Mouse (Mus musculus): ENCODE measurements around the gene Dip2b. TPM values are rescaled to one million over a fixed set of nuclear protein-coding genes. Genes with fewer than 3 reads are reported as not detected.
A peak's percentile ranks its signal among the peaks of the same experiment; 100 is the strongest.

The Dip2b gene
- total RNA-seq, 2 experiments from 2014 or later: 50.5 to 50.8 TPM

DNA sequence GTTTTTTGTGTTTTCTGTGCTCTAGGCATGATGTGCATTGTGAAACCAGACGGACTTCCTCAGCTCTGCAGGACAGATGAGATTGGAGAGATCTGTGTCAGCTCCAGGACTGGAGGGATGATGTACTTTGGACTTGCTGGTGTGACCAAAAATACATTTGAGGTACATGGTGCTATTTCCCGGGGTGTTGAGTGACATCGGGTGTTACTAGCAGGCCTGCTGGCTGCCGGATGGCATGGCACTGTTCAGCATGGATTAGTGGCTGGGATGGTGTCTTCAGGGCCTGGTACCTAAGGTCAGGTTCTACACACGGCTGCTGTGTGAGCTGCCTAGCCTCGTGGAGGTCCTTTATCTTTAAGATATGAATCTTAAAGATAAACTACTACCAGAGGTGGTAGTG lies 136.7 kb downstream of the Dip2b start:
- no peak for DNase-seq (ENCODE audit: low spot score in 2 of 2)

DNA sequence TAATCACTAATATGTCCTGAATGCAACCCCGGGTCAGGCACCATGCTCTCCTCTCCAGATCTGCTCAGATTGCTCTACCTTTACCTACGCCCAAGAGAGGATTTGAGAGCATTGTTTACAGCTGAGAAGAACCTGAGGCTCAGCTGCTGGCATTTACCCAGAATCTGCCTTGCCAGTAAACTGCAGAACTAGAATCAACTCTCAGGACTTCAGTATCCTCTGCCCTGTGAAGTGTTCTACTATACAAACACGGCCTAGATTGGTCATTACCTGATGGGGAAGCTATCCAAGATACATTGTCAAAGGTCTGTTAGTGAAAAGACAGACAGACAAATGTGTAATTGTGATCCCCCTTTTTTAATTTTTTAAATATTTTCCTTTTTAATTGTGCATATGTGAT lies 138.7 kb downstream of the Dip2b start:
- no peak for DNase-seq (ENCODE audit: low spot score in 2 of 2)

DNA sequence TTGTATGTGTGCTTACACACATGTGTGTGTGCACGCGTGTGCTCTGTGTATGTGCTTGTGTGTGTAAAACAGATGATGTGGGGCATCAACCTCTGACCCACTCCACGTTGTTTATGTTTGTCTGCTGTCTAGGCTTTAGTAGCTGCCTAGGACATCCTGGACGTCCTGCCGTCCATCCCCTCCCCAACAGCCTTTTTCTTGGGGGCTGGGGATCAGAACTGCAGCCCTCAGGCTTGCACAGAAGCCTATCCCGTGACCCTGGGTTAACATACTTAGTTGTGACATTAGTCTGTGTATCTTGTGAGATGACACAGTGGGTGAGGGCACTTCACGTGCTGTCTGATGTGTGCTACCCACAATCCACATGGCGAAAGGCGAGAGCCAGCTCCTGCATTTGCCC lies 139.1 kb downstream of the Dip2b start:
- DNase-seq (ENCODE audit: low spot score in 2 of 2): no peak

DNA sequence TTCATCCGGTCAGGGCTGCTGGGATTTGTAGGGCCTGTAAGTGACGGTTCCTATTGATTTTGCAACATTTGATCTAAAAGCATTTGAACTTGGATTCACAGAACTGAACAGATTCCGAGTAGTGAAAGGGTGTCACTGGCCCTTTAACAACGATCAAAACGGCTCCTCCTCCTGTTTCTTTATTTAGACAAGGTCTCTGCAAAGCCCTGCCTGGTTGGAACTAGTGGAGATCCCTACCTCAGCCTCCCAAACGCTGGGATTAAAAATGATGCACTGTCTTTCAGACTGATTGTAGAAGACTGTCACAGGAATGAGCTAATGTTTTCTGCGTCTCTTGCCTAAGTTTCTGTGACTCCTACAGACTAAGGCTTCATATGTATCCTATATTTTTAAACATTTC lies 140.0 kb downstream of the Dip2b start:
- DNase-seq (ENCODE audit: low spot score in 2 of 2): no peak

DNA sequence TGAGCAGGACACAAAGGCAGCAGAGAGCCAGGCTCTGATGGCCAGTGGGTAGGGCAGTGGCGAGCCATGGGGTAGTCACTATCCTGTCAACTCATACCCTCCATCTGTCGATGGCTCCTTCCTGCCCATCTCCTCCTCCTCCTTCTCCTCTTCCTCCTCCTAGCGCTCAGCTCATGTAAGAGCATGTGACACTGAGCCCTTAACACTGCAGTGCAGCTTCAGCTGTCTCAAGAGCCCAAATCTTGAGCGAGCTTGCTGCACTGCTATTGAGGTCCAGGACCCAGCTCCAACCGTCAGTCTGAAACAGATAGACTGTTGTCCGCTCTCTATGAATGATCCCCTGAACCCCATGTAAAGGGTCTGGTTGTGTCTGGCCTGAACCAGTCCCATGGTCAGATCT lies 141.2 kb downstream of the Dip2b start:
- no peak for DNase-seq (ENCODE audit: low spot score in 2 of 2)

DNA sequence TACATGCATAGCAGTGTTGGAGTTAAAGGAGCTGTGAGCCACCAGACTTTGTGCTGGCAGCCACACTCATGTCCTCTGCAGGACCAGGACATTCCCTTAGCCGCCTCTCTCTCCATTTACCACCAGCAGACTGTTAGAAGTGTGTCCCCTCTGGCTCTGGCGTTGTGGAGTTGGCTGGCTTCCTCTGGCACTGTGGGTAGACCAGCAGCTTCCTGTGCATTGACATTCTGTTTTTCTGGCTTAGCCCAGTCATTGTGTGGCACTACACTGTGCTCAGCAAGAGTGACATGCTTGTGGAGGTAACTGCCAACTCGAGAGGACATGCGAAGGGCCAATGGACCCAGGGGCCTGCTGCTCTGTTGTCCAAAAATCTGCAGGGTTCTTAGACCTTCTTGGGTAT lies 141.8 kb downstream of the Dip2b start:
- peak in 1 of 2 experiments; percentile 48 for DNase-seq (ENCODE audit: low spot score in 2 of 2)

DNA sequence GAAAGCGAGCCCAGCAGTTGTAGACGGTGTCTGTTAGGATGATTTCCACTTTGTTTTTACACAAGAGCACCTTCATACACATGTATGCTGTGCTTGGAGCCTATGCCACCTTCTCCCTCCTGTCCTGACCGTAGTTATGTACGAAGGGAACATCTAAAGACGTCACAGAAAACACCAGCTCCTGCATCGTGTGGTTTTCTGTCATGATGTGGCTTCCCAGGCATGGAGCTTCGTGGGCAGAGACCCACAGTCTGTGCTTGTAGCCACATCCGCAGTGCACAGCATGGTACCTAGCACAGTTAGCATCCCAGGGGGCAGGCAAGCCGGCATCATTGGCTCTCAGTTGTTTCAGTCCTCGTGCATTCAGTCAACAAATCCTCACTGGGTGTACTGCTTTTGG lies 143.4 kb downstream of the Dip2b start:
- no peak for DNase-seq (ENCODE audit: low spot score in 2 of 2)

DNA sequence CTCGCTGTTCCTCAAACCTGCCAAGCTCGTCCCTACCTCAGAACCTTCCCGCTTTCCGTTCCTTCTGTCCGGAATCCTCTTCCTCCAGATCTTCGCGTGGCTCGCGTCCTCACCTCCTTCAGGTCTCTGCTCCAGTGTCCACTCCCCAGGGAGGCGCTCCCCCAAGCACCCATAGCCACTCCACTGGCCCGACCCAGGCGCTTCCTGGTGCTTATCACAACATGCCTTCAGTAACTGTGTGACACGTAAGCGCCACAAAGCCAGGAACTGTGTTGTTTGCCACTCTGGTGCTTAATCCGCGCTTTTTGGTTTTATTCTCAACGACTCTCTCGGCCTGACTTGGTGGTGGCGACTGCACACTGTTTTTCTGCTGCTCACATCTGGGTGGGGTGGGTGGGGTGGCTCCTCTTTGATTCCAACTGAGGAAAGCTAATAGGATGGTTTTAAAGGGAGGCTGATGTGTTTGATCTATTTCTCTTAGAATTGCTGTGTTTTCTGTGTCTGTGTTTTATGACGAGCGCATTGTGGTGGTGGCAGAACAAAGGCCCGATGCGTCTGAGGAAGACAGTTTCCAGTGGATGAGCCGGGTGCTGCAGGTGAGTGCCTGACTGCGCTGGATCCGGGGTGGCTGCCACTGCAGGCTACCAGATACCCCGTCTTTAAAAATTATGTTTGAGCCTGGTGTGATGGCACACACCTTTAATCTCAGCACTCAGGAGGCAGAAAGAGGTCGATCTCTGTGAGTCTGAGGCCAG lies 144.2 kb downstream of the Dip2b start:
- DNase-seq (ENCODE audit: low spot score in 2 of 2): no peak

DNA sequence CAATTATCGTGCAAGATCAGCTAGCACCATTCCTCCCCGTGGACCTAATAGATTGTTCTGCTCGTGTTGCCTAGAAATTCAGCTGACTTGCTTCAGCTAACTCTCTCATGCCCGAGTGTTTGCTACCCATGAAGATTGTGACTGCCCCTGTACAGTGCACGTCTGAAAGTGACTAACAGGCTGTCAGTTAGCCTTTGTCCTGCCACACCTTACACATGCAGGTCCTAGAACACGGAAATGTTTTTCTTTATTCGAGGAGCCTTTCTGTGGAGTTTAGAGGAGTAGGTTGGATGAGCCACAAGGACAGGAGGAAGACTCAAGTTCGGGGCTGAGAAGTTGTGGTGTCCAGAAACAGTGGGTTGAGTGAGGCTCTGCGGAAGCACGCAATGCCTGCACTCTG lies 145.0 kb downstream of the Dip2b start:
- DNase-seq (ENCODE audit: low spot score in 2 of 2): no peak

DNA sequence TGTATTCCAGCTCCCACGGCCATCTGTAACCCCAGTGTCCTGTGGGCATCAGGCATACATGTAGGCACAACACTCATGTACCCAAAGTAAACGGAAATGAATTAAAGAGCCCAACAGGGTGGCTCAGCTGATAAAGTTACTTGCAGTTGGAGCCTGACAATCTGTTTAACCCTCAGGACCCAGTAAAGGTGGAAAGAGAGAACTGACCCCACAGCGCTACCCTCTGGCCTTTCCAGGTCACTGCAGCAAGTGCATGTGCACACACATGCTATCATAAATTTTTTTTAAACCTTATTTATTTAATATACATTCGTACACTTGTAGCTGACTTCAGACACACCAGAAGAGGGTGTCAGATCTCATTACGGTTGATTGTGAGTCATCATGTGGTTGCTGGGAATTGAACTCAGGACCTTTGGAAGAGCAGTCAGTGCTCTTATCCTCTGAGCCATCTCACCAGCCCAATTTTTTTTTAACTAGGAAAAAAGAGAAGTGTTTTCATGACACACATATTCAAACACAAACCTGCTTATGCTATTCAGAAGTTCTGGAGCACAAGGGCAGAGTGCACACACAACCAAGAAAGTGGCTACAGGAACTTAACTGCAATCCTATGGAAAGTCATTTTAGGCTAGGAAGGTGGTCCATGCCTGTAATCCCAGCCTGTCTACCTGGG lies 146.5 kb downstream of the Dip2b start:
- DNase-seq (ENCODE audit: low spot score in 2 of 2): no peak

DNA sequence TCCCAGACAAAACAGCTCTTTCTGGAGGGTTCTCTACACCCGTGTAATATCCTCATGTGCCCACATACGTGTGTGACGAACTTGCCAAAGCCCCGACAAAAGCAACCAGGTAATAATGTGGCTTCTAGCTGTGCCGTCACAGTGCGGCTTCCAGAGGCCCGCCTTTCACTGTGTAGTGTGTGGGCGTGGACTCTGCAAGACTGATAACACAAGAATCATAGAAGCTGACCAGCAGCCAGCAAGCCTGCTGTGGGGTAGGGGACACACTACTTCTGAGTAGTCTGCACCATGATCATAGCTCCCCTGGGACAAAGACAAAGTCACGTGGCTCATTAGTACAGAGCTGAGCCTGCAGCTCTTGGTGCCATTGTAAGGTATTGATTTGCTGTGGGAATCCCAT lies 147.8 kb downstream of the Dip2b start:
- no peak for DNase-seq (ENCODE audit: low spot score in 2 of 2)

DNA sequence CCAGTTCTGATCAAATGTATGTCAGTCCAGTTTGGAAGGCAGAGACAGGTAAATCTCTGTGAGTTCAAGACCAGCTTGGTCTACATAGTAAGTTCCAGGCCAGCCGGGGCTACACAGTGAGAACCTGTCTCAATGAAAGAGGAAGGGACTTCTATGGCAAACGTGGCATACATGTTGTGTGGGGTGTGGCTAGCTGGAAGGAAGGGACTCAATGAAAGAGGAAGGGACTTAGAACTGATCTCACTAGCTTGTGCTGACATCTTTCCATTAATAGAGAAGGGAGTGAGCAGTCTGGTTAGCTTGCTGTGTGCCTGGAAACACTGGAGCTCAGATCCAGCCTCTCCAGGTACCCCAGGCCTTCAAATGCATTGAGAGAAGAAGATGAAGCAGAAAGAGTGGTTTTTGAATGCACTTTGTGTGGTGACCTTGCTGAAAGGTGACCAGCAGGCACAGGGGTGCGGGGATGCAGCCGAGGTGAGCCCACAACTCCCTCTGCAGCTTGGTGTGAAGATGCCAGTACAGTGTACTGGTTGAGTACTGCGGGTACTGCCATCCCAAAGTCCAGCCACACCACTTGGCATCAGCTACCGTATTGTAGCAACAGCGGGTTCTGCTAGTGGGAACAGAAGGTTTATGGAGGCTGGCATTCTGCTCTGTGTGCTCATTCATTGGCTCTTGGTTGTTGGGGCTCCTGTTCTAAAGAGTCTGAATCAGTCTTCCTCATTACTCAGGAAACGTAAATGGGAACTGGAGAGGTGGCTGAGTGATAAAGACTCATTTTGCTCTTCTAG lies 148.6 kb downstream of the Dip2b start:
- DNase-seq (ENCODE audit: low spot score in 2 of 2): peak; percentile 30 to 46

DNA sequence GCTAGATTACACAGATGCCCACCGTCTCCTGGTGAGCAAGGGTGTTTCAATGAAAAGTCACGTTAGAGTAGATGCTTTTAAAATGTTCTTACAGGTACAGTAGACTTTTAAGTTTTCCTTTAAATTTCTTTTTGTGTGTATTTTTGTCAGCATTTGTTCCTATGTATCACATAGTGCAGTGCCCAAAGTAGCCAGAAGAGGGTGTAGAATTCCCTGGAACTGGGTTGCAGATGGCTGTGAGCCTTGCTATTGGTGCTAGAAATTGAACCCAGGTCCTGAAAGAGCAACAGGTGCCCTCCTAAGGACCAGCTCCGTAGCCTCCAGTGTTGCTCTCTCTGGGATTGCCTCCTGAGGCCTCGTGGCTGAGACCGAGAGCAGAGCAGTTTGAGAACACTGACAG lies 150.1 kb downstream of the Dip2b start:
- no peak for DNase-seq (ENCODE audit: low spot score in 2 of 2)

DNA sequence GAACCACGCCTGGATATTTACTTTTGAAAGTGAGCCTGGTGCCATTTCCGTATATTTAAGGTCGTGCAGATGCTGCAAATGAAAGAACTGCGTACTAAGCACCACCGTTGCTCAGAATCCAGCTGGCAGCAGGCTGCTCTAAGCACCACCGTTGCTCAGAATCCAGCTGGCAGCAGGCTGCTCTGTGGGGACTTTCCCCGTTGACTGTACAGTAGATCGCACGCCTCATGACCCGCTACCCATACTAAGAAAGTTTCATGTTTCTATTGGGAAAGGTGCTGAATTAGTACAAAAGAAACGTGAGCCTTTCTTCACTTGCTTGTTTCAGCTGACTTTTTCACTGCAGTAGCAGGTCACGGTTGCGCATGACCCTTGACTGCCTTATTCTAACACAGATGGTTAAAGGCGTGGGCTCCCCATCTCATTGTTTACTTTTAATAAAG lies 150.5 kb downstream of the Dip2b start:
- no peak for DNase-seq (ENCODE audit: low spot score in 2 of 2)

DNA sequence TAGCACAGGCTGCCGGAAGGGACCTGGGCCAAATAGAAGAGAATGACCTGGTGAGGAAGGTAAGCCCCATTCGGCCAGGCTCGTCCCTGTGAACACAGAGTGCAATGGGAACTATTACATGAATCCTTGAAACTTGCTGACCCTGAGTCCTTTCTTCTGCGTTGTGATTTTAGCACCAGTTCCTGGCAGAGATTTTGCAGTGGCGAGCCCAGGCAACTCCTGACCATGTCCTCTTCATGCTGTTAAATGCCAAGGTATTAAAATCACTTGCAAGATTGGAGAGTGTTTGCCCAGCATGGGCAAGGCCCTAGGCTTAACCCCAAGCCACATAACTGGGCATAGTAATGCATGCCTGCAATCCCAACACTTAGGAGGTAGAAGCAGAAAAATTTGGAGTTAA lies 151.6 kb downstream of the Dip2b start:
- DNase-seq (ENCODE audit: low spot score in 2 of 2): no peak

DNA sequence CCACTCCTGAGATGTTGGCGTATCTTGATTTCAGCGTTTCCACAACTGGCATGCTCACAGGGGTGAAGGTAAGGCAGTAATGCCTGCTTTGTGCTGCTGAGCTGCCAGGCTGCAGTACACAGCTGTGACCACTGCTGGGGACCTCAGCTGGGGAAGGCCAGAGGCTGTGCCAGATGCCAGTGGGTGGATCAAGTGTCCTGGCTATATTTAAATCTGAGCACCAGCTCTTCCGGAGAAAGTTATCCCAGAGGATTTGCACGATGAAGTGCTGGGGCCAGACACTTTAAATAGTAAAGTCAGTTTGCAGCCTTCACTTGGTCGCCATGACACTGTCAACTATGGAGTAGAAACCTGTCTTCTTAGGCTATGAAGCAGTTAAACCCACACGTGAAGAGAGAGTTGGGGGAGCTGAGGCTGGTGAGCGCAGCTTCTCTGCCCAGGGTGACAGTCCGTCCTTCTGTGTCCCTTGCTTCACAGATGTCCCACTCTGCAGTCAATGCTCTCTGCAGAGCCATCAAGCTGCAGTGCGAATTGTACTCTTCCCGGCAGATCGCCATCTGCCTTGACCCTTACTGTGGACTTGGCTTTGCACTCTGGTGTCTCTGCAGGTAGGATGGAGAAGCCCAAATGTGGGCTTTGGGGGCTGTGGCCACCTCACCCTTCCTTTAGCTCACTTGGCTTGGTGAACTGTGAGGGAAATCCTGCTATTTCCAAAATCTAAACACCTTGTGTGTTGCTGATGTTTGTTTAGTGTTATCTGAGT lies 160.7 kb downstream of the Dip2b start:
- DNase-seq (ENCODE audit: low spot score in 2 of 2): no peak

DNA sequence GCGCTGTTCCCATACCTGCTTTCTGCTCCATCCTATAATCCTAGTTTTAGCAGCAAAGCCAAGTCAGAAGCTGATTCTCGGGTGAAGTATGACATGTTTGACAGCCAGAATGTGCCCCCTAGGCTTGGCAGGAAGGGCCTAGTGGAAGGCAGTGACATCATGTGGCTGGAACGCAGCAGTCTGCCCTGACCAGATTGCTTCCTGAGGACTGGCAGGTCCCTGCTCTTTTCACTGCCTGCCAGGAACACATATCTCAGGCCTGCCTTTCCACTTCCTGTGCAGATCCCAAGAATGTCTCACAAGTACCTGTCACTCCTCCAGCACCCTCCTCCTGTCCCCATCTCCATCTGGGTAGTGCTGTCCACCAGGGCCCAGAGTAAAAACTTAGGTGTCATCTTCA lies 161.3 kb downstream of the Dip2b start:
- DNase-seq (ENCODE audit: low spot score in 2 of 2): no peak

DNA sequence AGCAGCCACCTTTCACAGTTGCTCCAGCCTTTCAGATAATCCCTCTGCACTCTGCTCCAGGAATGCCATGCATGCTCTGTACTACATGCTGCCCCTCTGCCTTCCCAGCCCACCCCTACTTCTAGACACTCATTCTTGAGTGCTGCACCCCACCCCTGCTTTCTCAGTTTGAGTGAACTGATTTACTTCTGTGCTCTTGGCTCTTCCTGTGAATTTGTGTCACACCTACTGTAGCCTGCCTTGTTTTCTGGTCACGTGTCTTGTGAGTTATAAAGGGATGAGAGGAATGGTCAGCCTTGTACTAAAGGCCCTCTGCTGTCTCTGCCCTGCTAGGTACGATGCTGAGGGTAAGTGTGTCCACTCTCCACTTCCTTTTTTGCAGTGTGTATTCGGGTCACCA lies 163.3 kb downstream of the Dip2b start:
- no peak for DNase-seq (ENCODE audit: low spot score in 2 of 2)

DNA sequence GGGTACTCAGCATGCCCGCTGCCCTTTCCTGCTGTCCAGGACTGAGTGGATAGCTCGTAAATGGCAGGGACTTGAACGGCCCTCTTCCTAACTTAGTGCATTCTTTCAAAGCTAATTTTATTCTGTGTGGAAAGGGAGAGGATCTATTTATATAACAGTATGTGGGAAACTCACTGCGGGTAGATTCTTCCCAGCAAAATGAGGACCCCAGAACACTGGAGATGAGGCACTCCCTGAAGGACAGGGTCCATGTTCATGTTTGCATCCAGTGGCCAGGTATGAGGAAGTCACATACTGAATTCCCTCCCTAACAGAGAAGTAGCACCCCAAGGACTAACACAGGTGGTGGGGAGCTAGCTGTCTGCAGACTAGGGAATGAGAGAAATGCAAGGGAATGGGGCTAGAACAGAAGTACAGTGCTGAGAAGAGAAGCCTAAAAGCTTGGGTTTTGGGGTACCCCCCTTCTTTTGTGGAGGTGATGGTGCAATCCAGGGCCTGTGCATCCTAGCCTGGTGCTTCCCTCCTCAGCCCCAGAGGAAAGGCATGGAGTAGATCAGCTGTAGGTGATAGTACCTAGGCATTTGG lies 164.1 kb downstream of the Dip2b start:
- no peak for DNase-seq (ENCODE audit: low spot score in 2 of 2)

DNA sequence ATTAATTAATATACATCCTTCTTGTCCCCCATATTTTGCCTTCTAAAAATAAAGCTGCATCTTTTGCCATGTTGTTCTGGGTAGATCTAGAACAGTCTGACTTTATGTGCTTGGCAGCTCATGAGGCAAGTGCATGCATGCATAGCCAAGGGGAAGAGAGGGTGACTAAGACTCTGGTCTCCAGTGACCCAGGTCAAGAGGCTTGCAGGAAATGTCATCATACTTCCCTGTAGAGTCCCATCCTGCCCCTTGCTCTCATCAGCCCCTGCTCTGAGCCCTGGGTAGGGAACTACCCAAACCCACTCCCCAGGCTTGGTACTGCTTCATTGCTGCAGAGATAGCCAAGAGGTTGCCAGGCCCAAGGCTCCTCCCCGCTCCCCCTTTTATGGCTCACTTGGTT lies 166.1 kb downstream of the Dip2b start:
- DNase-seq (ENCODE audit: low spot score in 2 of 2): no peak

DNA sequence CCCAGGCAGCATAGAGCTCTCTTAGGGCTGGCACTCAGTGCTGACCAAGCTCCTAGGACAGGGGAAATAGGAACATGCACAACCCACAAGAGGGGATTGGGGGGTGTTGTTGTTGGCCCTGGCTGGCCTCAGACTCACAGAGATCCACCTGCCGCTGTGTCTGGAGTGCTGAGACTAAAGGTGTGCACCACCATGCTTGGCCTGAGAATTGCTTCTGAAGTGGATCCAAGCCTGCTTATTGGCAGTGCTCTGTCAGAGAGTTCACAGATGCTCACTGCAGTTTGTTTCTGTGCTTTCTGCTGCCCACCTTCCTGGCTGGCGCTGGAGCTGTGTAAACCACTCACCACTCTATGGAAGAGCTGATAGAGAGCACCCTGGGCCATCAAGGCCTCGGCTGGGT lies 171.5 kb downstream of the Dip2b start:
- DNase-seq (ENCODE audit: low spot score in 2 of 2): no peak

Data from layer of hippocampus, adult 18-20 months (tissue).